Mouse (Mus musculus) hindbrain, embryonic 12.5 days (tissue): ENCODE results near the gene Gm29582. TPM values are rescaled to one million over a fixed set of nuclear protein-coding genes. Genes with fewer than 3 reads are reported as not detected.
"Not testable (repeated sequence)": the region's sequence is repeated elsewhere in the genome, so short reads cannot be mapped to it uniquely, and the experiment has no call there.

ENCODE experiments used
- ATAC-seq: fragments of 200-750 bp; cut with Nextera tagmentation; 2 replicates; pipeline ENCODE4 v1.8.0; 2017; ENCODE audit warnings: moderate TSS enrichment; ENCODE audit not compliant: low FRiP score
- H3K27ac ChIP-seq: fragments of 300-500 bp; sonication (generic); 2 replicates; pipeline ENCODE4 v1.5.1; 2016; ENCODE audit warnings: mild to moderate bottlenecking
- H3K27me3 ChIP-seq: fragments of 300-500 bp; sonication (generic); 2 replicates; pipeline ENCODE4 v1.6.1; 2016; ENCODE audit warnings: mild to moderate bottlenecking
- H3K36me3 ChIP-seq: fragments of 300-500 bp; sonication (generic); 2 replicates; pipeline ENCODE4 v1.6.1; 2016; ENCODE audit warnings: mild to moderate bottlenecking
- H3K4me1 ChIP-seq: fragments of 300-500 bp; sonication (generic); 2 replicates; pipeline ENCODE4 v1.6.1; 2016
- H3K4me2 ChIP-seq: fragments of 300-500 bp; sonication (generic); replicated peaks from 2 replicates; pipeline ENCODE4 v1.6.1; 2016; ENCODE audit warnings: mild to moderate bottlenecking
- H3K4me3 ChIP-seq: fragments of 300-500 bp; sonication (generic); 2 replicates; pipeline ENCODE4 v1.5.1; 2016; ENCODE audit warnings: mild to moderate bottlenecking
- H3K9ac ChIP-seq: fragments of 300-500 bp; sonication (generic); 2 replicates; pipeline ENCODE4 v1.6.1; 2016; ENCODE audit warnings: mild to moderate bottlenecking, moderate library complexity
- H3K9me3 ChIP-seq: fragments of 300-500 bp; sonication (generic); replicated peaks from 2 replicates; pipeline ENCODE4 v1.6.1; 2016; ENCODE audit warnings: mild to moderate bottlenecking
- WGBS: fragments of 180-500 bp; shearing (Covaris S2); methylation state at CpG from one replicate; pipeline ENCODE4 v1.1.7; 2016; 5-methylcytosine and 5-hydroxymethylcytosine counted together
- polyA plus RNA-seq: library from polyadenylated mRNA; unstranded; fragments of >200 nt; fragmentation: Nextera tagmentation; extraction: Ambion mirVana; gene quantifications from 2 replicates; pipeline ENCODE4 v1.2.1, GENCODE M21; 2016

Gene Gm29582
- not detected in 2 replicates for polyA plus RNA-seq

DNA sequence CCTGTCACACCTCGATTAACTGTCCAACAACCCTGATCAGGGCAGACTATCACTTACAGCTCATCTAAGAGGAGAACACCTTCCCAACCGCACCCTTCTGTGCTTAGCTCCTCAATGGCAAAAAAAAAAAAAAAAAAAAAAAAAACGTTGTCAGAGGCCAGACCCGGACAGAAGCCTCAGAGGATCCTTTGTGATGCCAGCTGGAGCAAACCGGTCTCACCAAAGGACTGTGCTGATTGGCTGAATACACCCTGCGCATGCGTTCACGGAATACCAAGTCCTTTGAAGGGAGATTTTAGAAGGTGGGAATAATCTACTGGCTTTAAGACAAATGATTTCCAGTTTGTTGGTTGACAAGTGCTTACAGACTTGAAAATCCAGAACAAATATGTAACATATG lies at the start of gene Gm29582:
Gene Gm29582 (minus strand): TSS at position 101 of the 400 bp plus-strand sequence.
- not testable (repeated sequence) for ATAC-seq, H3K4me3 ChIP-seq, H3K4me1 ChIP-seq, H3K4me2 ChIP-seq, H3K27ac ChIP-seq, H3K9ac ChIP-seq, H3K27me3 ChIP-seq, H3K36me3 ChIP-seq, H3K9me3 ChIP-seq
- WGBS = no CpG with 5 or more reads among the region's 8 CpGs
